Mouse (Mus musculus) ovary, adult 18-20 months (tissue): ENCODE measurements around the gene 9430097D07Rik.

Experiments
- DNase-seq: peaks from one replicate; pipeline ENCODE4 v3.0.0; 2022; ENCODE audit warnings: low spot score, mixed read lengths

The 9430097D07Rik gene

GRCm38 (mm10) chr2:32597248-32597647, 21.8 kb upstream of the 9430097D07Rik start:
- DNase-seq = no peak

GRCm38 (mm10) chr2:32596725-32597124, 21.2 kb upstream of the 9430097D07Rik start:
- DNase-seq = peak; percentile 71

- DNase-seq = no peak
Measured at GRCm38 (mm10) chr2:32591249-32591648, 15.8 kb upstream of the 9430097D07Rik start.

GRCm38 (mm10) chr2:32590224-32590623, 14.7 kb upstream of the 9430097D07Rik start:
- no peak for DNase-seq

GRCm38 (mm10) chr2:32589213-32589795, 13.8 kb upstream of the 9430097D07Rik start:
- DNase-seq = no peak

GRCm38 (mm10) chr2:32587731-32588321, 12.3 kb upstream of the 9430097D07Rik start:
- no peak for DNase-seq

GRCm38 (mm10) chr2:32586871-32587351, 11.4 kb upstream of the 9430097D07Rik start, which contains the start of gene St6galnac4:
Gene St6galnac4 (plus strand): TSS chr2:32587095.
- DNase-seq = peak; percentile 86

- no peak for DNase-seq
Measured at GRCm38 (mm10) chr2:32585149-32585714, 9.7 kb upstream of the 9430097D07Rik start.

- peak; percentile 63 for DNase-seq
Measured at GRCm38 (mm10) chr2:32582830-32583799, 7.6 kb upstream of the 9430097D07Rik start.

- DNase-seq = no peak
Measured at GRCm38 (mm10) chr2:32581450-32582095, 6.1 kb upstream of the 9430097D07Rik start.

GRCm38 (mm10) chr2:32578146-32579046, 2.9 kb upstream of the 9430097D07Rik start:
- DNase-seq = no peak

- no peak for DNase-seq
Measured at GRCm38 (mm10) chr2:32576532-32576931, 1.0 kb upstream of the 9430097D07Rik start.

- DNase-seq = no peak
Measured at GRCm38 (mm10) chr2:32574901-32575585, 441 bp downstream of the 9430097D07Rik start.

- DNase-seq = no peak
Measured at GRCm38 (mm10) chr2:32574497-32574896, 987 bp downstream of the 9430097D07Rik start, which contains the start of gene Pip5kl1. Gene Pip5kl1 (plus strand): TSS chr2:32574797.

GRCm38 (mm10) chr2:32572196-32572595, 3.3 kb downstream of the 9430097D07Rik start:
- no peak for DNase-seq

GRCm38 (mm10) chr2:32570698-32571494, 4.6 kb downstream of the 9430097D07Rik start, which contains the start of gene Dpm2:
Gene Dpm2 (plus strand): TSS chr2:32570858.
- DNase-seq = peak; percentile 85

- no peak for DNase-seq
Measured at GRCm38 (mm10) chr2:32568941-32569340, 6.5 kb downstream of the 9430097D07Rik start.

- no peak for DNase-seq
Measured at GRCm38 (mm10) chr2:32568149-32568548, 7.3 kb downstream of the 9430097D07Rik start.

GRCm38 (mm10) chr2:32566536-32567063, 8.9 kb downstream of the 9430097D07Rik start:
- DNase-seq = no peak
